Mouse (Mus musculus): ENCODE data around the gene Mettl21e. TPM values are rescaled to one million over a fixed set of nuclear protein-coding genes. Genes with fewer than 3 reads are reported as not detected.

The Mettl21e gene
- polyA plus RNA-seq, 1 experiment = not detected

DNA sequence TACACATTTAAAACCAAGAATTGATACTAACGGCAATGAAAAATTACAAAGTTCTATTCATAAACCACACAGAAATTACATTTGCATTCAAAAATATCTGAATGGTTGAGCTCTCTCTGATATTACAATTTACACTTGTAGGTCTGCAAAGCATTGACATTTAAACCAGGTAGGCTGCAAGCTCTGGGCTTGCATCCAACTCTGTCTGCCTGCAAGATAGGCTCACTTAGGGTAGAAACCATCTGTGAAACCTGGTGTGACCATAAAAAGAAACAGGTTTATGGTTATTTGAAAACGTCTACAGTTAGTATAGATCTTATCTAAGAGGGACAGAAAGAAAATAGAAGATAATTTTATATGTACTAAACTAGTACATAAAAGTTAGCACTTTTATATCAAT, 1.6 kb downstream of the Mettl21e start:
- no peak overlapping the region for H3K4me3 ChIP-seq (ENCODE audit: control insufficient read depth, insufficient read depth, low read length)
- no peak for DNase-seq
- TF ChIP-seq POLR2A (IDR thresholded peaks at IDR 0.05; ENCODE audit: control insufficient read depth, extremely low read depth, insufficient read depth, low read length, poor library complexity) (no peak), CTCF (IDR thresholded peaks at IDR 0.05; ENCODE audit: borderline replicate concordance, control insufficient read depth, extremely low read depth, insufficient read depth, low read length, poor library complexity) (no peak)
- no peak overlapping the region for H3K27ac ChIP-seq (ENCODE audit: control insufficient read depth, insufficient read depth, low read length)
- no peaks in the 10 kb centered on the region for H3K36me3 ChIP-seq (ENCODE audit: control insufficient read depth, insufficient read depth, low read length)
- no peaks in the 10 kb centered on the region for H3K27me3 ChIP-seq (ENCODE audit: control insufficient read depth, insufficient read depth, low read length)
- WGBS = 65% methylated on average over 2 of the region's 2 CpGs
- H3K4me1 ChIP-seq (replicated peaks; ENCODE audit: control insufficient read depth, insufficient read depth, low read length) = no peaks in the 10 kb centered on the region

DNA sequence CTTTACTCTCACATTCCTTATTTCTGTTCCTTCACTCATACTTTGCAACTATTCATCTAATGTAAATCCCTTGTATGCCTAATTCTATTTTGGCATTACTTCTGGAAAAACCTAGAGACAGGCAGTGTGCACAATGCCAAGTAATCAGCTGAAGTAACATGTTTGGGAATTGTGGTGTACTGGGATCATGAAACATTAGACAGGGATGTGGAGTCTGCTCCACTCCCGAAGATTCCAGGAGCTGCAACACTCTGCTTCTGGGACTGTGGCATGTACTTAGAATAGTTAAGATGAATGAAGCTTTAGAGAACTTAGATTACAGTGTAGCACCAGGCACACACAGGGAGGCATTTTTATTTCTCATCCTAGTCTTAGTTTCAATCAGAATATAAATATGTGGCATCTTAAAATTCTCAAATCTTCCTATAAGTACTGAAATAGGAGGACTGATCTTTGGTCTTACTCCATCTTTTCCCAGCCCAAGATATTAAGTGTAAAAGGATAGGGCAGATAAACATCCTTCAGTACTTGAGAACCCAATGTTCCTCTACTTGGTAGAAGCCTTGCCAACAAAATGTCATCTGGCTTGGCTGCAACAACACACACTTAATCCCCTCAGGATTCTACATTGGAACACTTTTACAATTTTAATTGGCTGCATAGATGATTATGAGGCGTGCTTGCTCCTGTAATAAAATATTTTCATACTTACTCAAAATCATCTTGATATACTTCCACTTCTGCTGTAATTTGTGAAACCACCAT, 2.2 kb downstream of the Mettl21e start:
- WGBS = 90% methylated on average over 2 of the region's 2 CpGs
- Histone ChIP-seq H3K4me1 (replicated peaks; ENCODE audit: control insufficient read depth, insufficient read depth, low read length) (no peaks in the 10 kb centered on the region), H3K27me3 (ENCODE audit: control insufficient read depth, insufficient read depth, low read length) (no peaks in the 10 kb centered on the region), H3K27ac (ENCODE audit: control insufficient read depth, insufficient read depth, low read length) (no peak overlapping the region), H3K4me3 (ENCODE audit: control insufficient read depth, insufficient read depth, low read length) (no peak overlapping the region), H3K36me3 (ENCODE audit: control insufficient read depth, insufficient read depth, low read length) (no peaks in the 10 kb centered on the region)
- DNase-seq = no peak
- TF ChIP-seq CTCF (IDR thresholded peaks at IDR 0.05; ENCODE audit: borderline replicate concordance, control insufficient read depth, extremely low read depth, insufficient read depth, low read length, poor library complexity) (no peak), POLR2A (IDR thresholded peaks at IDR 0.05; ENCODE audit: control insufficient read depth, extremely low read depth, insufficient read depth, low read length, poor library complexity) (no peak)

DNA sequence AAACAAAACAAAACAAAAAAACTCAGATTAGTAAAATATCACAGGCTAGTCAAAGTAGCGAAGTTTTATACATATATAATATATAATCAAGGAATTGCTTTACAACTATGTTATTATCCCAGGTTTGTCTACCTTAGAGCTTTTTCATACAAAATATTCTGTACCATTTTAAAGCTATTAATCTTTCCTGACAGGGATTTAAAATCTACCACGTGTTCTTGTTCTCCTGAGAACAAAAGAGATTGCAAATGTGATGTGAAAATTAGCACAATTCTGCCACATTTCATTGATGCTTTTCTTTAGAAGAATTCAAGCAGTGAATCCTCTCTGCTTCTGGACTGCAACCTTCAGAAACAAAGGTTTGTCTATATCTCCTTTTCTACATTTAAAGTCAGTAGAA, 4.3 kb downstream of the Mettl21e start:
- WGBS = 57% methylated on average over 2 of the region's 2 CpGs
- Histone ChIP-seq H3K27ac (ENCODE audit: control insufficient read depth, insufficient read depth, low read length) (no peak overlapping the region), H3K27me3 (ENCODE audit: control insufficient read depth, insufficient read depth, low read length) (no peaks in the 10 kb centered on the region), H3K36me3 (ENCODE audit: control insufficient read depth, insufficient read depth, low read length) (no peaks in the 10 kb centered on the region), H3K4me3 (ENCODE audit: control insufficient read depth, insufficient read depth, low read length) (no peak overlapping the region), H3K4me1 (replicated peaks; ENCODE audit: control insufficient read depth, insufficient read depth, low read length) (no peaks in the 10 kb centered on the region)
- DNase-seq = no peak
- no peak for TF ChIP-seq POLR2A (IDR thresholded peaks at IDR 0.05; ENCODE audit: control insufficient read depth, extremely low read depth, insufficient read depth, low read length, poor library complexity)
- no peak for TF ChIP-seq CTCF (IDR thresholded peaks at IDR 0.05; ENCODE audit: borderline replicate concordance, control insufficient read depth, extremely low read depth, insufficient read depth, low read length, poor library complexity)

DNA sequence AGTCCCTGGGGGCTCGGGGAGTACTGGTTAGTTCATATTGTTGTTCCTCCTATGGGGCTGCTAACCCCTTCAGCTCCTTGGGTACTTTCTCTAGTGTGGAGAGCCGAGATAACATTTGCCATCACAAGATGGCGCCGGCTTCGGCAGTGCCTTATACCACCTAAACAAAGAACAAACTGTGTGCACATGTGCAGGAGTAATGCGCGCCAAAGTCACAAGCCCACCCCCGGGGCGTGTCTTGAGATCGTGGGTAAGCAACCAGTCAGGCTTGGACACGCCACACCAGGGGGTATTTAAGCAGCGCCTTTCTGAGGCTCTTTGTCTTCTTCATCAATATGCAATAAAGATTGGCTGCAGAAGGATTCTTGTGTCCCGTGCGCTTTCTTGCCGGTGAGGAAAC, 15.9 kb downstream of the Mettl21e start:
- WGBS = 95% methylated on average over 15 of the region's 15 CpGs
- Histone ChIP-seq H3K4me3 (ENCODE audit: control insufficient read depth, insufficient read depth, low read length) (no peak overlapping the region), H3K27ac (ENCODE audit: control insufficient read depth, insufficient read depth, low read length) (no peak overlapping the region), H3K27me3 (ENCODE audit: control insufficient read depth, insufficient read depth, low read length) (peaks cover 3% of the 10 kb centered on the region; the same call in 1 of the 2 replicates), H3K4me1 (replicated peaks; ENCODE audit: control insufficient read depth, insufficient read depth, low read length) (no peaks in the 10 kb centered on the region), H3K36me3 (ENCODE audit: control insufficient read depth, insufficient read depth, low read length) (no peaks in the 10 kb centered on the region)
- DNase-seq = no peak
- TF ChIP-seq CTCF (IDR thresholded peaks at IDR 0.05; ENCODE audit: borderline replicate concordance, control insufficient read depth, extremely low read depth, insufficient read depth, low read length, poor library complexity) = no peak
- TF ChIP-seq POLR2A (IDR thresholded peaks at IDR 0.05; ENCODE audit: control insufficient read depth, extremely low read depth, insufficient read depth, low read length, poor library complexity) = no peak

DNA sequence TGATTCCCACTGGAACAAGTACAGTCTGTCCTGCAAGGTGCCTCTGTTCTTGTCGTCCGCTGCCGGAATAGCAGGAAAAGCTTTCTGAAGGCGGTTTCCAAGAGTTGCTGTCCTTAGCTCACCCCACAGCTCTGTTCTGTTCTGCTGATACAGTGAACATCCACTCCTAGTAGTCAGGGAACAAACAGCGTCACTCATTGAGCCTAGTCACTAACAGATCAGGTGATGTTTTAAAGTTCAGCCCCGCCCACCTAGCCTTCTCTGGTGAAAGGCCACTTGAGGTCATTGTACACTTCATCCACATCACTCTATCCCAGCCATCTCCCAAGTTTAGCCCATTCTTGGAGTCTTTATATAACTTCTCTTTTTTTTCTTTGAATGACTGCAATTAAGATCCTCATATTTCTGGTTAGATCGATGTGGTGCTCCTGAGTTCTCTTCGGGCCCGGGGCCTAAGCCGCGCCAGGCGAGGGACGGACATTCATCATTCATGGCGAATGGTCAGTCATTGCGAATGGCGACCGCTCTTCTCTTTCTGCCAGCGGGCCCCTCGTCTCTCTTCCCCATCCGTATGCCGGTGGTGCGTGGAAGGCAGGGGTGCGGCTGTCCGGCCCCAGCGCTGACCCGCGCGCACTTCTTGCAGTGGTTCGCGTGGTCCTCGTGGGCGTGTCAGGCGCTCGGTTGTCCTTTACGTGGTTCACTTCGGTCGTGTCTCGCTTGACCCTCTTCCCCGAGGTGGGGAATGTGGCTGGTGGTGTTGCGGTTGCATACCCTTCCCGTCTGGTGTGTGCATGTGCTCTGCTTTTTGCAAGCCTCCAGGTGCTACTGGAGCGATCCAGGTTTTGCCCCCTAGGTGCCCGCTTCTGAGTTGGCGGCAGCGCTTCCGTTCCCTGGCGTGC, 20.2 kb downstream of the Mettl21e start:
- Histone ChIP-seq H3K4me1 (replicated peaks; ENCODE audit: control insufficient read depth, insufficient read depth, low read length) (no peaks in the 10 kb centered on the region), H3K36me3 (ENCODE audit: control insufficient read depth, insufficient read depth, low read length) (no peaks in the 10 kb centered on the region), H3K27ac (ENCODE audit: control insufficient read depth, insufficient read depth, low read length) (no peak overlapping the region), H3K27me3 (ENCODE audit: control insufficient read depth, insufficient read depth, low read length) (peaks cover 3% of the 10 kb centered on the region; the same call in 1 of the 2 replicates), H3K4me3 (ENCODE audit: control insufficient read depth, insufficient read depth, low read length) (no peak overlapping the region)
- no peak for DNase-seq
- 21% methylated on average over 47 of the region's 47 CpGs for WGBS
- no peak for TF ChIP-seq CTCF (IDR thresholded peaks at IDR 0.05; ENCODE audit: borderline replicate concordance, control insufficient read depth, extremely low read depth, insufficient read depth, low read length, poor library complexity)
- TF ChIP-seq POLR2A (IDR thresholded peaks at IDR 0.05; ENCODE audit: control insufficient read depth, extremely low read depth, insufficient read depth, low read length, poor library complexity) = no peak

DNA sequence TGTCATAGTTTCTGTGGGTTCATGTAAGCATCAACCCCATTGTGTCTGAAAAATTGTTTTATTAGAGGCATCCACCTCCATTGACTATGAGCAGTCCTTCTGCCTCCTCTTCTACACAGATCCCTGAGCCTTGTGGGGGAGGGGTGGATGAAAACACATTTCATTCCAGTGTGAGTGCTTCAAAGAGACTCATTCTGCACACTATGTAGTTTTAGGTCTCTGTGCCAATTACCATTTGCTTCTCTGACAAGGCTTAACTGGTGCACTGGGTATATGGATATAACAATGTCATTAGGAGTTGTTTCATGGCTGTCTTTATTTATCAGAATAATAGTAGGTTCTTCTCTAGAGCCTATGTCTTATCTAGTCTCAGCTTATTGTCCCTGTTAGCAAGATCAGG, 32.4 kb downstream of the Mettl21e start:
- no peak for DNase-seq
- Histone ChIP-seq H3K27me3 (ENCODE audit: control insufficient read depth, insufficient read depth, low read length) (no peaks in the 10 kb centered on the region), H3K4me3 (ENCODE audit: control insufficient read depth, insufficient read depth, low read length) (no peak overlapping the region), H3K4me1 (replicated peaks; ENCODE audit: control insufficient read depth, insufficient read depth, low read length) (no peaks in the 10 kb centered on the region), H3K27ac (ENCODE audit: control insufficient read depth, insufficient read depth, low read length) (no peak overlapping the region), H3K36me3 (ENCODE audit: control insufficient read depth, insufficient read depth, low read length) (no peaks in the 10 kb centered on the region)
- TF ChIP-seq CTCF (IDR thresholded peaks at IDR 0.05; ENCODE audit: borderline replicate concordance, control insufficient read depth, extremely low read depth, insufficient read depth, low read length, poor library complexity) = no peak
- TF ChIP-seq POLR2A (IDR thresholded peaks at IDR 0.05; ENCODE audit: control insufficient read depth, extremely low read depth, insufficient read depth, low read length, poor library complexity) = no peak

Data from thymus, adult 2 months (tissue).